Mouse (Mus musculus) adrenal gland, postnatal 4 days (tissue): Measurements from ENCODE around the gene Nexmif. TPM values are rescaled to one million over a fixed set of nuclear protein-coding genes. Genes with fewer than 3 reads are reported as not detected.
"Not testable (repeated sequence)": the region's sequence is repeated elsewhere in the genome, so short reads cannot be mapped to it uniquely, and the experiment has no call there.

Experiments used
- DNase-seq, 2 experiments: peaks; one replicate each; pipeline ENCODE4 v3.0.0; 2021 to 2022; ENCODE audit warnings: low spot score in 2 of 2, mixed read lengths in 2 of 2
- long read RNA-seq, 2 experiments: library from polyadenylated mRNA; stranded (forward); transcript quantifications; one replicate each; pipeline ENCODE4 v2.0.0; 2021
- microRNA-seq: library from miRNA; unstranded; fragments of <30 nt; microRNA quantifications from one replicate; pipeline ENCODE4 v1.2.0, GENCODE M21; 2021
- total RNA-seq, 2 experiments: library from RNA; stranded (reverse); gene quantifications; 2 replicates each; pipeline ENCODE4 v1.2.3; 2021

Gene Nexmif
- 10 to 100 TPM; 16.9 to 17.2 TPM for total RNA-seq
- long read RNA-seq, experiment 1 = 0 reads
- long read RNA-seq, experiment 2, full-length matches to known transcripts = 4 of 9 reads
- long read RNA-seq, experiment 2, partial matches to known transcripts = 1 of 9 reads
- long read RNA-seq, experiment 2, other reads (novel, unspliced or antisense) = 4 of 9 reads

DNA sequence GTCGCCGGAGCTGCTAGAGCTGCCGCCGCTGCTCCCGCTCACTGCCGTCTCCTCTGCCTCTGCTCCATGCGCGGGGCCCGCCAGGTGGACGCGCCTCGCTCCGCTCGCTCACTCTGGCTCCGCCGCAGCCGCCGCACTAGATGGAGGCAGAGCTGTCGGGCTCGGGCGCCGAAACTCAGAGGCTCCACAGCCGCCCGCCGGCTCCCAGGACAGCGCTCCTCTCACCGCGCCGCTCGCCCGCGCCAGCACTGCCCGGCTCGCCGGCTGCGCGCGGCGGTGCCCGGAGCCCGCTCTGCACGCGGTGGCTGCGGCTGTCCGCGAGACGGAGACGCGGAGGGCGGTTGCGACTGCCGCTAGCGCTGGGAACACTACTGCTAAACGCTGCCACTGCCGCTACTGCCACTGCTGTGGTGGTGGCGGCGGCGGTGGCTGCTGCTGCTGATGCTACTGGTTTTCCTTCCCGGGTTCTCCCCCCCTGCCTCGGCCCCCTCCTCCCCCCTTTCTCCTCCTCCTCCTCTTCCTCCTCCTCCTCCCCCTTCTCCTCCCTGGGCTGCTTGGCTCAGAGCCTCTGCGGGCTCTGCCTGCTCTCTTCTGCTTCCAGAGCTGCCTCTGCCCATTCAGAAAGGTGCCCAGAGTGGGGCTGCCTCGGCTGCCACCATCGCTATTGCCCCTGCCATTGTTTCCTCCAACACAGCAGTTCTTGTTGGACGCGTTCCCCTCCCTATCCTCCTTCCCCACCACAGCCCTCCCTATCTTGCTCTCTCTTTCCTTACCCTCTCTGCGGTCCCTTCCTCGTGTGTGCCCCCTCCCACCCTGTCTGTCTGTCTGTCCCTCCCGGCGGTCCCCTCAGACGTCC, at the start of gene Nexmif:
Gene Nexmif (minus strand): TSS at position 450 of the 856 bp plus-strand sequence.
- DNase-seq = peak in 1 of 2 experiments; percentile 6

GRCm38 (mm10) chrX:104208701-104209100, 7.7 kb upstream of the Nexmif start:
- DNase-seq = no peak

DNA sequence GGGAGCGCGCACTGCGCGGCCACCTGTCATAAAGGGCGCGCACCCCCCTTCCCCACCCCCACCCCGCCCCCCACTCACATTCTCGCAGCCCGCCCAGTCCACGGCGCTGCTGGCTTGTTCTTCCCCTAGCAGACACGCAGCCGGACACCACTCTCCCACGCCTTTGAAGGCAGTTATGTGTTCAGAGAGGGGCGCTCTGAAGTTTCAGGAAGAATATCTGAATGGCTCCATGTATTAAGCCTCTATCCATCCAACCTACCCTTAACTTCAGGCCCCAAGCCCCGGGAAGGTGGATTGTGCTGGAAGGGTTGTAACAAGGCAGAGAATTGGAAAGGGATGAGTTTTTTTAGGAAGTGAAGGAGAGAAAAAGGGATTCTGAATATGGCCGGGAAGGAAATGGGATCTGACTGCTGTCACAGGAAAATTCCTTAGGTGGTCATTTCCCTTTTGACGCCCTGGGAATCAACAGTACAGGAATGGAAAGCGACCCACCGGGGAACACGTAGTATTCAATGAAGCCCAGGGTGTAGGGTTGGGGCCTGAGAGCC, 681 bp upstream of the Nexmif start:
- DNase-seq = no peak

DNA sequence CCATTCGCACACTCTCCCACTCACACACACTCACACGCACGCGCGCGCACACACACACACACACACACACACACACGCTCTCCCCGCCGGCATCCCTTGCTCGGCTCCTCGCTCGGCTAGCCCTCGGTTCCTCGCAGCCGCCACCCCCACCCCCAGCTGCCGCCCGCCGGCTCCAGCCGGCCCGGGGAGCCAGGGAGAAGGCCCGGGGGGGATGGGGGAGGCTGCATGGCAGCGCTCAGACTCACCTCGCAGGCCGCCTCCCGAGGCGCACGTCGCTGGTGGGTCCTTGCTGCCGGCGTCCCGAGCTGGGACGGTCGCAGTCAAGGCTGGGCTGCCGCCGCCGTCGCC, 623 bp downstream of the Nexmif start:
- peak; percentile 5 to 7 for DNase-seq

DNA sequence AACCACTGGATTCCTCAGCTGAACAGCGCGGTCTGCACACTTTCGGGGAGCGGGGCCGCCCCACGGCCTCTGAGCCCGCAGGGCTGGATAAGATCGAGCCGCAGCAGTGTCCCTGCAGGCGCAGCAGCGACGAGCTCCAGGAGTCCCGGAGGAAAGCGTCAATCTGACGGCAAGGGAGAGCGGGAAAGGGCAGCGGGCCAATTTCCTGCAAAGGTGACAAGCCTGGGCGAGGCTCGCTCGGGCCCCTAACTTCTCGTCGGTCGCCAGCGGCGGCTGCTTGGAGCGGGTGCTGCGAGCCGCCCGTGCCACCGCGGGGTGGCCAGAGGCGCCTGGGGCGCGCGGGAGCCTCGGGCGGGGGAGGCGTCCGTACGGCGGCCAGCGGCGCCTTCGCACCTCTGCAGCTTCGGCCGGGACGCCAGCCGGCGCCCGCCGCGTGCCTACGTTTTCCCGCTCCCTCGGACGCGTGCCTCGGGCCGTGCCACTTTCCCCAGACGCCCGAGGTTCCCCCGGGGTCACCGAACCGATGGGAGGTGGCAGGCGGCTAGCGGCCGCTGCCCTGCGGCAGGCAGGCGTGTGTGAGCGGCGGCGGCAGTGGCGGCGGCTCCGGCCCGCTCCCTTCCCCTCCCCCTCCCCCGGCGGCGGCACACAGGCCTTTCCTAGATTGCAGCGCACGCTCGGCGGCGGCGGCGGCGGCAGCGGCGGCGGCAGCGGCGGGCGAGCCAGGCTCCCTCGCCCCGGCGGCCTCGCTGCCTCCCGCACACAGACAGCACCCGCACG, 1.2 kb downstream of the Nexmif start:
- DNase-seq = peak; percentile 12 to 35

DNA sequence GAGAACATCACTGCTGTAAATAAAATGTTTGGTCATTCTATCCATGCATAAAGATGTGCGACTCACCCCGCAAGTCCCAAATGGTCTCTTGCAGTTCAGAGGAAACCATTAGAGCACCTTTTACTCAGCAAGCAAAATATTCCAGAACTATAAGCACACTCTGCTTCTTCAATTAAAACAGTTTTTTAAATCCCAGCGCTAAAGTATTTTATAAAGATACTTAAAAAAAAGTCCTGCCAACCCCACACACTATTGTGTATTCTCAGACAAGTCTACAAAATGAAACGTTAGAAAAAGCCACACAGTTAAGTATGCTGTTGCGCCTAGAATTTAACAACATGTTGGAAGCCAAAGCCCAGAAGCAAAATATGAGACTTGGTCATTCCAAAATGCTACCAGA, 1.9 kb downstream of the Nexmif start:
- DNase-seq = no peak

DNA sequence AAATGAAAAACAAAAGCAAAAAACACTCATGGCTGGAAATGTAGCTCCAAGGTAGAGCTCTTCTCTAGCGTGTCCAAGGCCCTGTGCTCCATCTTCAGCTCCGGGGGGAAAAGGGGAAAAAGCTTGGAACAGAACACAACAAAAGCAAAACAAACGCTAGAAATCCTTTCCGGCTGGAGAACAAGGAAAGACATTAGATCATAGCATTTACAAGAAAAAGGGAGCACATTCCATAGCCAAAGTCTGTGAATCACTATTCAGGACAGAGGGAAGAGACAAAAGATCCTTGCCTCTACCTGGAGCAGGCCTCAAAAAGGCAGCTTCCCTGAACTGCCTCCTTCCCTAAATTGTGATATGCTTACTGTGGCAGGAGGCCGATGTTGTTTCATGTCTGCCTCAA, 4.4 kb downstream of the Nexmif start:
- no peak for DNase-seq

DNA sequence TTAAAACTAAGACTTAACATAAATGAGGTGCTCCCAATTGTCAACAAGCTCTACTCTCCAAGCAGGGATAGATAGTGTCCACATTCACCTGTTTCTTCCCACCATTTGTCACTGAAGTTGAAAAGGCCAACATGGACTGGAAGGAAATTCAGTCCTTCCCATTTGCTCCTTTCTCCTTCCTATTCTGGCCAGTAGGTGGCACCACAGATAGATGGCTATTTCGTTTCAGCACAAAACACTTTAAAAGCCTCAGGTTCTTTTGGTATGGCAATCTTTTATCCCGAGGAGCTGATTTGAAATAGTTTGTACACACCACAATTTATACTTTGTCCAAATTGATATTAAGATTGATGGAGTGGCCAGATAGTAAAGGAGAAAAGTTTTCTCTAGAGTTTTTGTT, 21.7 kb downstream of the Nexmif start:
- peak in 1 of 2 experiments; percentile 3 for DNase-seq

DNA sequence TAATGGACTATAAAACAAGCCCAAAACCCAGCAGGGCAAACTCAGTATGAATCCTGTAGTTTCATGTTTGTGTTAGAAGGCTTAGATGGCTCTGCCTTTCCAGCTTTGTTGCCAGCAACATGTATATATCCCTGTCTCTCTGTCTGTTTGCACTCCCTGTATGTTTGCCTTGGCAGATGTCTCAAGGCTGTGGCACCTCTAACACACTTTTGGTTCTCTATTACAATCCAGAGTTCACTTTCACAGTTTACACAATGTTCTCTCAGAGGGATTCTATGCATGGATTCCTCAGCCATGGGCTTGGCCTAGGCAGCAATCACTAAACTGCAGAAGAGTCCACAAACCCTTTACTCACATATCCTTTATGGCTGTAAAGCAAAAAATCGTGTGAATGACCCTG, 50.9 kb downstream of the Nexmif start:
- DNase-seq = no peak

DNA sequence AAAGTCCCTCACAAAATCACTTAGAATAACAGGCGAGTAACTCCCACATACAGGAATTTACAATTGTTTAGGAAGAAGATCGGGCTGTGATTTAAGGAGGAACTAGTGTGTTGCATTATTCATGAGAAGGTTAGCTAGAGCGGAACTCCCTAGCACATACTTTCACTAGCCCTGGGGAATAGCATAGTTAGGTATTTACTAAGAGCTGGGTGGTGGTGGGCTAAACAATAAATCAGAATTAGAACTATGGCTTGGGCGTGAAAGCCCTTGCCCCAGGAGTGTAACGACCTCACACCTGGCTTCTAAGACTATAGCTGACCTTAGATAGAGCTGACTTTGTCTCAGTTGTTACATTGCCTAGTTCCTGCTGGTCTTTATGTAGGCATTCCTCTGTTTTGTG, 85.7 kb downstream of the Nexmif start:
- DNase-seq = not testable (repeated sequence)

- DNase-seq = no peak
These were observed 86.4 kb downstream of the Nexmif start for GRCm38 (mm10) chrX:104114596-104114995.

GRCm38 (mm10) chrX:104054848-104055247, 146.1 kb downstream of the Nexmif start:
- no peak for DNase-seq

DNA sequence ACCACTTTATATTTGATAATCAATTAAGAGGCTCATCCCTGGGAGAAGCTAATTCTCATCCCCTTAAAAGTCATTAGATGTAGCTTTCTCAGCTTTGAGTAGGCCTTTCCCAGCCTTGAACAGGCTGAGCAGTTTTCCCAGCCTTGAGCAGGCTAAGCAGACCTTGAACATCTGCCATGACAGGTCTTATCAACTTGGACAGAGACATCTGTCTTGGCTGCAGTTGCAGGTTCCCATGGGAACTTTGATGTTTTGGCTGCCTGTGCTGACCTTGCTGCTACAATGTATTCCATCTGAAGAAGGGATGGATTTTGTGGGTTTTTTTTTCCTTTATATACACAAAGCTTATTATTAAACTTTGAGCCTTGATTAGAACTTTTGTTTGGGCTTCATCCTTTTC, 160.7 kb downstream of the Nexmif start:
- no peak for DNase-seq

- no peak for DNase-seq
These were observed 167.1 kb downstream of the Nexmif start for GRCm38 (mm10) chrX:104033843-104034242.

GRCm38 (mm10) chrX:104032756-104033155, 168.2 kb downstream of the Nexmif start:
- no peak for DNase-seq

Small RNA genes lying within 50 kb of the gene (microRNA-seq; reads per million reads assigned to microRNA genes)
- gene Gm24993 (not detected), gene Mir672 (1,839 reads per million, percentile 82 among the genes with 10 or more reads in this experiment)

Other genes starting within 250 kb of the Nexmif start
- gene Rlim, start 219.9 kb downstream of the Nexmif start, total RNA-seq = 10 to 100 TPM; 71.6 to 75.2 TPM
- 10 to 100 TPM; 20.5 to 22.3 TPM for gene Abcb7, start 212.7 kb upstream of the Nexmif start, total RNA-seq